Mouse (Mus musculus) ovary, postnatal 10 days (tissue): ENCODE results near the gene Kcnd3.

Experiments used
- DNase-seq: peaks from one replicate; pipeline ENCODE4 v3.0.0; 2022; ENCODE audit warnings: low spot score

The Kcnd3 gene

DNA sequence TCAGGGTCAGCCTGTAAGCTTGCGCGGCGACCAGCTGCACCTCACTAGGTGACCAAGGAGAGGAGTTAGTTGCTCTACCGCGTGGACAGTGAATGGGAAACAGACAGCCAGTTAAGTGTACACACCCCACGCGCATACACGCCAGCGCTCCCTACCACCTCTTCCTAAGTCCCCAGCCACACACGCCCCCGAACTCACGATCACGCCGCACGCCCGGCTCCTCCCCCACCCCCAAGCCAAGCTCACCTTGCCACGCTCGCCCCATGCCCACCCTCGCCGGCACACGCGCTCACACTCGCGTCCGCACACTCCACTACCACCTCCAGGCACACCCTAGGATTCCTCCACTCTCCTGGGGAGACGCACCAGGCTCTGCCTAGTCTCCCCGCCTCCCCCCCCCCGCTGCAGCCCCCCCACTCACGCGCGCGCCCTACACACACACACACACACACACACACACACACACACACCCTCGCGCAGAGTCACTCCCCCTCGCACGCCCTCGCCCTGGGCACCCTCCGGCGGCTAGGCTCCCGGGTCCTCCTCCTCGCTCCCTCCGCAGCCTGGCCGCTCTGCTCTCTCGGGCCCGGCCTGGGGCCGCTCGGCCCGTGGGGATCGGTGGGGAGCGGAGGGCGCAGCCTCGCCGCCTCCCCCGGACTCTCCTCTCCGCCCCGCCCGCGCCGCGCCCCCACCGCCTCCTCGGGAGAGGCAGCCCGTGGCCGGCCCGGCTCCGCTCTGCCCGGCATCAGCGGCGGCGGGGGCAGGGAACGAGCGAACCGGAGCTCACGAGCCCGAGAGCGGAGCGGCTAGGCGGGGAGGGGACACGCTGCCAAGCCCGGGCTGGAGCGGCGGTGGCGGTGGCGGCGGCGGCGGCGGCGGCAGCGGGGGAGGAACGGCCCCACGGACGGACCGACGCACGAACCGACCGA is at the start of gene Kcnd3:
Gene Kcnd3 (plus strand): TSS at position 704 of the 929 bp plus-strand sequence.
- peak; percentile 27 for DNase-seq

DNA sequence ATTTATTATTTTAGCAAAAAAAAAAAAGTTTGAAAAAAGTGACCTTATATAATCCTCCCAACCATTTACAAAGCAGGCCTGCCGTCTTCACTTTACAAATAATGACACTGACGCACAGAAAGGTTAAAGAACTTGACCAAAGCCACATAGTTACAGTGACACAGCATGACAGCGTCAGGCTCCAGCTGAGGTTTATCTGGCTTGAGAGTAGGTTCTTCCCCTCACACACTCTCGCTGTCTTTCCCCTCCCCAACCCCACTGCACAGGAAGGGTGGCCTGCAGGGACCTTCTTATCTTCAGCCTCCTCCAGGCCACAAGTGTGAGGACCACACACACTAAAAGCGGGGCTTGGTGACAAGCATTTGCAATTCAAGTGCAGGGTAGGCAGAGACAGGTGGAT is 49.5 kb upstream of the Kcnd3 start:
- DNase-seq, result no peak

DNA sequence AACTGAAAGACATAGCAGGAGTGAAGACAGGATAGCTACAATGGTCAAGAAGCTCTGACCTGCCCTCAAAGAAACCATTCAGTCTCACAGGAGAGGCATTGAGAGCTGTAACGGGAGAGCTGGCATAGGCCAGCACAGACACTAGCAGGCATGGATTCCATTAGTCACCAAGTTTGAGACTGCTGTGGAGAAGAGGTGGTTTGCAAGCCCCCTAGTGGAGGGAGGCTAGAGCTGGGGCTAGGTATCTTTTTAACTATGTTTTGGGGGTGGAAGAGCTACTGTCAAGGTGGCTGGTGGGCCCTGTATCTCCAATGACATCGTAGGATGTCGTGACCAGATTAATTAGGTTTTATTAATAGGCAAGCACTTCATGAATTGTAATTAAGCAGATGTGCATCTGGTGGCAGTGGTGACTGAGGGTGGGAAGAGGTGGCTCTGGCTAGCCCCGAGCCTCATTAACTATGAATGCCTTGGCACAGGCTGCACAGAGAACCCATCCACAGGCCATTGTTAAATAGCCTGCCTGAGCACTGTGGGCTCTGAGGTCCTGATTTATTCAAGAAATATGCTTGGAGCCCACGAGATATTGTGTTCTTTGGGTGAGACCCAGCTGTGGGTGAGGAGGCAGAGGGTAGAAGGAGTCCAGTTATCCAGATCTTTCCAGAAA is 48.6 kb upstream of the Kcnd3 start:
- DNase-seq, result no peak

DNA sequence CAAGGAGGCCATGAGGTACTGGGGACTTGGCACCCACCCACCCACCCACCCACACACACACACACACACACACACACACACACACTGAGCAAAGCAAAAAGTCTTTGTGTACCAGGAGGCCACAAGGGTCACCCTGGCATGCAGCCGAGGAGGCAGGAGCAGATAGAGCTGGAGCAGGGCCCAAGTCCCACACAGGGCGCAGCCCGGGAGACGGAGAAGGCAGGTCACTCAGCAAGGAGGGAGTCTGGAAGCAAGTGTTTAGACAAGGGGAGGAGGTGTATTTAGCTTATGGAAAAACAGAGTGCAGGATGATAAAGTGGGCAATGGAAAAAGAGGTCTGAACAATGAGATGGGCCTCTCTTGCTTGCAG is 48.1 kb upstream of the Kcnd3 start:
- DNase-seq, result no peak

DNA sequence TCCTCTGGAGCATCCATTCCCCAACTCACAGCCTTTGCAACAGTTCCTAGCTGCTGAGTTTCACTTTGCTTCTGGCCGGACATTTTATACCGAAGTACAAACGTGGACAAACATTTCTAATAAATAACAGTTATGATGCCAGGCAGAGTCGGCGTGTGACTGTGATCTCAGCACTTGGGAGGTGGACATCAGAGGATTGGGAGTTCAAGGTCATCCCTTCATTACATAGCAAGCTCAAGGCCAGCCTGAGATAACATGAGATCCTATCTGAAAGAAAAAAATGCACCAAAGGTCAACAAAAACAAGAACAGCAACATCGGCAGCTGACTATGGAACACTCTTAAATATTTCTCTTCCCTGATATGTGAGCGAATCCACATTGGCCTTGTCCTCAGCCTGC is 46.6 kb upstream of the Kcnd3 start:
- no peak for DNase-seq

DNA sequence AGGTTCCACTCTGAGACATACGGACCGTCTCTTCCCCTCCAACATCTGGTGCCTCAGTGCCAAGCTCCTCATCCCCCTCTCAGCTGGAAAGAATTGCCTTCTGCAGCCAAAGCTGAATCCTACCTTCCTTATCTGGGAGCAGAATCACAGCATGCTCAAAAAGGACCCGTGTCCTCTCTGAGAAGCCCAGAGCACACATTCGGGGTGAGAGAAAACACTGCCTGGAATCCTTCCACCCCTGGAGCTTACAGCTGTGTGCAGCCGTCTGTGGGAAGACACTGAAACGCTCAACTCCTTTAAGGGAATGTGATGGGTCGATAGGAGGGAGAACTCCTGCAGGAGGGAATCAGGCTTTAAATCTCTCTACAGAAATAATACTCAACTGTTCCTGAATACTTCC is 46.1 kb upstream of the Kcnd3 start:
- DNase-seq, result no peak

DNA sequence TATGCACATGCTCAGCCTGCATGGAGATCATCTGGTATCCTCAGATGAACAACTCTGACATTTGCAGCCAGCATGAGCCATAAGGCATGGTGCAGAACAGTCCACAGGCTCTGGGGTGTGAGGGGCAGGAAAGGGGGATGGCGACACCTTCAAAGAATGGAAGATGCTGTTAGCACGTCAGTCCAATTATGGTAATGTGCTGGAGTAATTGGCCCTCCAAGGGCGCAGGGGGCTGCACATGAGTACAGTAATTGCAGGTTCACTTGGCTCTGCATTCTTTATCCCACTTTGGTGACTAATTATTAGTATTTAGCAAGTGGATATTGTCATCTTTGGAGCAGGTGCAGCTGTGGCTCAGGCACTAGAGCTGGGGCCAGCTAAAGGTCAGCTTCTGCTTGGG is 43.9 kb upstream of the Kcnd3 start:
- DNase-seq, result no peak

DNA sequence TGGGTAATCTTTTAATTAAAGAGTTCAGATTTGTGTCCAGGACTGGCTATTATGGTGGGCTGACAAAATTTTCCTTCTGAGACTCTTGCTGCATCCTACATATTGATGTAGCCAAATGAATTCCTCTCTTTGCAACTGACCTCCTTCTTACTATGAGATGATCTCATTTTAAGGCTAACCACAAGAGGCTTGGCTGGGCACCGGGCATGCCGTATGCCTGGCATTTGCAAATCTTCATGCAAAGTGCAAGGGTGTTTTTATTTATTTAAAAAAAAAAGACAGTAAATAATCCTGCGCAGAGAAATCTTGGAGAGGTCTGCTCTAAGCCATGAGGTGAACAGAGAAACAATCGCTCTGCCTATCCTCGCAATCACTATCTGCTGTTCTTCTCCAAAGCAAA is 41.3 kb upstream of the Kcnd3 start:
- no peak for DNase-seq

DNA sequence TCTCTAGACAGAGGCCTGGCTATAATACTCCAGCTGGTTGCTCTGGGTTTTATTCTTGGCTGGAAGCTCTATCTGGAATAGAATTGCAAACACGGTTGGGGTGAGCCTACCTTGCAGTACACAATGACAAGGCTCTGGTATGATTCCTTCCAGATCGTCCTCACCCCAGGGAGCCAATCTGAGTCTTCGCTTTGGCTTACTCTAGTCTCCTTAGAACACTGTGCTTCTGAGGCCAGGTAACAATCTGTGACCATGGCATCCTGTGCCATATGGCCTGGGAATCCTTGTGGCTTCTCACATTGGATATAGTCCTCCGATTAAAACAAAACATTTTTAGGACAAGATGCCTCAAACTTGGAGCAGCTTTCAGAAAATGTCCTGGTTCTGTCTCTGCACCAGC is 40.4 kb upstream of the Kcnd3 start:
- no peak for DNase-seq

DNA sequence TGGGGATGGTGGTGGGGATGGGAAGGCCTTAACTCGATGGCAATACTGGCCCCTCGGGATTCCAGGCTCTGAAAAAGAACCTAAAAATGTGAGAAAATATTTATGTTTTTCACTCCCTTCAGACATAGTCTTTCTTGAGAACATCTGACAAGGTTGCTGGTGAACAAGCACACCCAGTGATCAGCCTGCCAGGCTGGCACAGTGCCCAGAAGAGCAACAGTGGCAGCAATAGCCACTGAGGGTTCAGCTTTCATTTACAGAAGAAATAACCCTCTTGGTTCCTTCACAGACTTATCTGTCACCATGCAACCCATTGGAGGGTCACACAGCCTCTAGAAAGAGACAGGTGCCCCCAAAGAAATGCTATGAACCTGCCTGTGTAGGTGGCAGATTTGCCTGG is 39.9 kb upstream of the Kcnd3 start:
- DNase-seq, result no peak

DNA sequence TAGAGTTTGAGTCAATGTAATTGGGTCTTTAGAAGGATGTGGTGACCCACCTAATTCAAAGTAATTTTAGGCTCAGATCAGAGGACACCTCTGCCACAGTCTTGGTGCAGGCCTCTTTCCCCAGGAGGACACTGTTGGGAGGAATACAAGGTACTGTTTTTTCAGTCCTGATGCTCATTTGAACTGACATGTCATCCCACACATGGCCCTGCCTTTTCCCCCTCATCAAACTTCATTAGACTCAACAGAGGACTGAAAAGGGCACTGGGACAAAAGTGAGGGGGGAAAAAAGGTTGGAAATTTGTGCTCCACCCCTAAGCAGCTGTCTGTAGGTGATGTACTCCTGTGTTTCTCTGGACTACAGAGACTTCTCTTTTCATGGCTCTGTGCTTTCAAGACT is 39.4 kb upstream of the Kcnd3 start:
- no peak for DNase-seq

DNA sequence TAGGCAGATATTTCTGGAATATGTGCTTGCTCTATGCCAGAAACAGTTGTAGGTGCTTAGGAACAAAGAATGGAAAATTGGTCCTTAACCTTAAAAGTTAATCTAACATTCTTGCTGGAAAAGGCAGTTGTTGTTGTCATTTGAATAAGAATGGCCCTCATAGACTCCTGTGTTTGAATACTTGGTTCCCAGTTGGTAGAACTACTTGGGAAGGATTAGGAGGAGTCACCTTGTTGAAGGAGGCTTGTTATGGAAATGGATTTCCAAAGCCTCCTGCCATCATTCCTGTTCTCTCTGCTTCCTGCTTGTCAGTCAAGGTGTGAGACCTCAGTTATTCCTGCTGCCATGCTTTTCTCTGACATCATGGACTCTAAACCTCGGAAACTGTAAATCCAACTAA is 33.7 kb upstream of the Kcnd3 start:
- DNase-seq, result no peak

DNA sequence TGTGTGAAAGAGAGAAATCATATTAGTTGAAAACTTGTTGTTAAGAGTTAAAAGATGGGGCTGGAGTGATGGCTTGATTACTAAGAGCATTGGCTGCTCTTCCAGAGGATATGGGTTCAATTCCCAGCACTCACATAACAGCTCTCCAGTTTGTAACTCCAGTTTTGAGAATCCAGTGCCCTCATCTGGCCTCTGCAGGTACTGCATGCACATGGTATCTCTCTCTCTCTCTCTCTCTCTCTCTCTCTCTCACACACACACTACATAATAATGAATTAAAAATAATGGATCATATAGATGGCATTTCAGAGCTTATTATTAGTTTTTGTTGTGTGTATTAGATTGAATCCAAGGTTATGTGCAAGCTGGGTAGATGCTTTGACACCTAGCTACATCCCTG is 29.7 kb upstream of the Kcnd3 start:
- DNase-seq, result no peak

DNA sequence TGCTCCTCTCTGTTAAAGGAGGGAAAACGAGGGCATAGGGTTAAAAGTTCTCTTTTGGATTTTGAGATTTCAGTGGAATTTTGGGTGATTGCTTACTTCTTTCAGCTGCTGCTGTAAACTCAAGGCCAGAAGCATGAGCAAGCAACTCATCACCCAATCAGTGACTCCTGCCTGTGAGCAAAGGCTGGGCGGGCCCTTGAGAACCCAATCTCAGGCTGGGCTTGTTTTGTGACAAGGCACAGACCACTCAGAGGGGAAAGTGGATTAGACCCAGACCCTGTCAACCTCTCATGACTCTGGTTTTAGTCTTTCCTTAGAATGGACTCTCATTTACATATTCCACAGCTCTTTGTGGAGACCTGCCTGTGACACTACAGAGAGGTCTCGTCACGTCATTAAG is 28.7 kb upstream of the Kcnd3 start:
- DNase-seq, result no peak

DNA sequence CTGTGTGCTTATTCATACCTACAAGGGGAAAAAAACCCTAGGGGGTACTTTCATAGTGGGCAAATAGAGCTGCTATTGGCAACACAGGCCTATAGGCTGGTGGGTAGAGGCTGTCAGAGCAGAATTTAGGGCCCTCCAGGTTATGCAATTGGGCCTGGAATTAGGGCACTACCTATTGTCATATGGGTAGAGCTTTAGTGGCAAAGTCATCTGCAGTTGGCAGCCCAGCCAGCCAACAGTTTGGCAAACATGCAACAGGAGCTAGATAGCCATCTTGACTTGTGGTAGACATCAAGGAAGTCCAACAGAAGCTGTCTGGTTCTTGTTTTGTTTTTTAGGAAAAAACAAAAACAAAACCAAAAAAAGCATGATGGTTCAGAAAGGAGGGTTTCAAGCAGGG is 23.5 kb upstream of the Kcnd3 start:
- no peak for DNase-seq

DNA sequence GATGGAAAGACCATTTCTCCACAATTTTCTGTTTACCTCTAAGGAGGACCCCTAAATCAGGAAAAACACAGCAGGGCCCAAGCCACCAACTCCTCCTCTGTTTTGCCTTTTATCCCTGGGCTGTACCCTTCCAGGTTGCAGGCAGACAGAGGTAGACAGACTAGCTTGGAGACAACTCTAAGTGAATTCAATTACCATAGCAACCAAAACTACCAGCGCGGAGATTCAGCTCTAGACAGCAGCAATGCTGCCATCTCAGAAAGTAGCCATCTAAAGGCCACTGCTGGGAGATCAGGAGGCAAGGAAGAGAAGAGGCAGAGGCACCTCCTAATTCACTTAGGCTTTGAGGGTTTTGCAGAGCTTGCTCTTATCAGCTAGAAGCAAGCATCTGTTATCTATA is 15.7 kb upstream of the Kcnd3 start:
- no peak for DNase-seq

DNA sequence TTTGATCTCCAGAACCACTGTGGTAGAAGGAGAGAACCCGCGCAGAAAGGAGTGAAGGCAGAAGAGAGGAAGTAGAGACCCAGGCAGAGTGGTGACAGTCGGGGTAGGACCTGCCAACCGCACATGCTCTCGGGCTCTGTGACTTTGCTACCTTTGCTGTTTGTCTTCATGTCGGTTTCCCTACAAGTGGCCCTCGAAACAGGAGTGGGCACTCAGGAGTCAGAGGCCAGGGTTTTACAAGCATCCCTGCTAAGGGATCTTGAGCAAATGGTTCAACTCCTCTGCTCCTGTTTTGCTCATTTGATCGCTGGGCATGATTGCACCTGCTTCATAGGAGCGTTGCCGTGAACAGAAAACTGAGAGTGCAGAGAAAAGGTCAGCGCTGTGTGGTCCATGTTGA is 15.2 kb upstream of the Kcnd3 start:
- DNase-seq, result no peak

DNA sequence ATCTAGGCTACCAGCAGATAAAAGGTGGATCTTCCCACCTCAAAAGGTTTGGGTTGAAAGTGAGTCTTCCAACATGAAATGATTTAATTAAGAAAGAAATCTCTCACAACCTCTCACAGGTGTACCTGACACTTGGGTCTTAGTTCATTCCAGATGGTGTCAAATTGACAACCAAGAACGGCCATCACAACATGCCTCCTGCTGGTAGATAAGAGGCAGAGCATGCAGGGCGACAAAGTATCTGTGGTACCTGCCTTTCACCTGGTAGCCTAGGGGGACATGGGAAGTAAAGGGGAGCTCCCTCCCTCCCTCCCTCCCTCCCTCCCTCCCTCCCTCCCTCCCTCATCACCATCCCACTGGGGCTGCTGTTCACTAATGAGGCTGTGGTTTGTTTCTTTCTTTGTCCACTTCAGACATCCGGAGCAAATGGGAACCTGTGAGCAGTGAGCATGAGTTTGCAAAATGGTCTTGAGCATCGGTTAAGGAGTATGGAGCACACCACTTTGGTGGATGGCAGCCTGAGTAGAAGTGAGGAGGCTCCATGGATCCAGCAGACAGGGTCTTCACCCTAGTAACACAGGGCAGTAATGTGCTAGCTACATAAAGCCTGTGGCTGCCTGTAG is 11.1 kb upstream of the Kcnd3 start:
- no peak for DNase-seq

DNA sequence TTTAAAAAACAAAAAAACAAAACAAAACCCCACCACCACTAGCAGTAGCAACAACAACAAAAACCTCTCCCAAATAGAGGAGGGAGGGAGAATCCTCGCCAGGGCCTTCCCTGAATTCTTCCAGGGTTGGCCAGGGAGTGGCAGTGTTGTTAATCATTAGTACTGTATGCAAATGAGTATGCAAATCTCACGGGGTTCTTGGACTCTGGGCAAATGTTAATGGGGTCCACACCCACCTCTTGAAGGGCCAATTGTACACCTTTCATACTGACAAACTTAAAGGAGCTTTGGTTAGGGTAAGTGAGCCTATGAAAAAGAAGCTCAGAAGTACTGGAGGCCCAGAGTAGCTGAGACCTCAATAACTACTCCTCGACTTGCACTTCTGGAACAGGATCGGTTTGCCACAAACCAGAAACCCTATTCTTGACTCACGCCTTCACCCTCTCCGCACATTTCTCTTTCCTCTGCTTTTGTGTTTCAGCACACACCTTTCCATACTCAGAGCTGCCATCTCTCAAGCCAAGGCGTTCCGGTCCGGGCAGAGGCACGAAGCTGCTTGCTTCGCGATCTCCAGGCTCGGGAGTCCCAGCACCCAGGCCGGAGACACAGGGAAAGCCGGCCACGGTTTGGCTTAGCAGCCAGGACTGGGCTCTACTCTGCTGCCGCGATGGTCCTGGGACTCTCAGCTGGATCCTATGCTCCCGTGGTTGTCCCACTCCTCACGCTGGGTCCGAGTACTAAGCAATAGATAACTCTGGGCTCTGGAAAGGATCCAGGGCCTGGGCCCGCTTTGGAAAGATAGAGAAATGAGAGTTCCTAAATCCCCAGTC is 1.3 kb upstream of the Kcnd3 start:
- DNase-seq, result no peak

DNA sequence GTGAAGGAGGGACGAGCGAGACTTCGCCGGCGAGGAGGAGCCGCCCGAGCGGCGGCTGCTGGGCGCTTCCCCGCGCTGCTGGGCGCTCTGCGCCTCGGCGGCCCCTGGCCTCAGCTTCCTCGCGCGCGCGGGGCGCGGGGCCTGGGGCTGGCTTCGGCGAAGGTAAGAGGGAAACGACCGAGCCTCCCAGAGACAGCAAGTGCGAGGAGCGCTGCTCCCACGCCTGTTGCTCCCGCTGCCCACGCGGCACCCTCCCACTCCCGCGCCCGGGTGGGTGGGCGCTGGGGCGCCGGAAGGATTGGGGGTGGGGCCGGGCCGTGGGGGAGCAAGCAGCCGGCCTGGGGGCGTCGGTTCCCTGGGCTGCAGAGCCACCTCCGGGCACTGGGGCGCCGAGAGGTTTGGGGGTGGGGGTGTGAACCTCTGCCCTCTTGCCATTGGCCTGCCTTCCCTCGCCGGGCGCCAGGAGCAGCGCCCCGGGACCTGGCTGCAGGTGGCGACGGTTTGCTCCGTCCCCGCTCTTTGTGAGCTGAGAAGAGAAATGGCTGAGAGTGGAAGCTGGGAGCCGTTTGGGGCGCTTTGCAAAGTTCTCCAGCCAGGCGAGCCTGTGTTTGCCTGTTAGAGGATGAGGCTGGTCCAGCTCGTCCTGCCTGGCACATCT is 555 bp downstream of the Kcnd3 start:
- DNase-seq, result peak; percentile 17

DNA sequence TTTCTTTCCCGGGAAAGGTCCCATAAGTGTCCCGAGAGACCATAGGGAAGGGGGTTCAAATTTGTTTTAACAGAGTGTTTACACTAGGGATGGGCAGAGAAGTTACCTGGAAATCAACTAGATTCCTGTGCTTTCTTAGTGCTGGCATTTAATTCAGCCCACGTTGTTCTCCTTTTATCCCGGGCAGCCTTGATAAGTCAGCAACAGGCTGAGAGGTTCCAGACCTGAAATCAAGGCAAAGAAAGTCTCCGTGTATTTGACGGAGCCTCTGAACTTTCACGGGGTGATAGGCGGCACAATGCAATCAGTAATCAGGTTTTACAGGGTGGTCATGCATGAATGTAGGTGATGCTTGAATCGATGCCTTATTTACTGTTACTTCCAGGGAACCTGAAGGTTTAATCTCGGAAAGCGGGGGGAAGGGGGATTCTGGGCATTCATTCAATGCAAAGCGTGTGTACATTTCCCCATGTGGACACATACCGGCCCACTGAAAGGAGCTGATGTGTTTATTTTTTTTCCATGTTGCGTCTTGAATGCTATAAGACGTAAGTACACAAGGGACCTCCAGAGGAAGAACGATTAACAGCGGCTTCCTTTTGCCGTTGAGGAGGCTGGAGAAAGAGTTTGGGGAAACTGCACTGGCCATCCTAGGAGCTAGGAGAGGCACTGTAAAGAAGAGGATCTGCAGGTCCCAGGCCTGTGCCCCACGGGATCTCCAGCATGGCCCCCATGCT is 1.3 kb downstream of the Kcnd3 start:
- DNase-seq, result no peak
